Mouse (Mus musculus): ENCODE measurements at regions not wholly inside any gene's neighbourhood (a gene's known extent, or its start where the extent isn't known, plus 50 kb on each side); places are given as distances from the start of the nearest gene placed in this dataset.

DNA sequence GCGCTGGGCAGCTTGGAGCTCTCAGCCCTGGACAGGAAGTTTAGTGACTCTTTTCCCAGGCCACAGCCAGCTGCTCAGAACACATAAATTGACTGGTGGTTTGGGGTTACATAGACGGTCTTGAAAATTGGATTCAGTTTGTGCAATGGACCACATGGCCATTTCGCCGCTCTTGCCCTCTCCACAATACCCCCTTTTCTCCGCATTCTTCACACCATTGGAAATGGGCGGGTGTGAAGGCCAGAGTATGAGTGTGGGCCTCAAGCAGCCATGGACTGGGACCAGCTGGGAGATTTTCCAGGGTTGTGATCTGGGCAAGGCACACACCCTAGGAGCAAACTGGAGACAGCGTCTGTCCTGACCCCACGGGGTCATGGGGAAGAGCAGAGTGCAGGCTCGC lies 135.1 kb upstream of the Cops8 start:
- no peak for TF ChIP-seq CTCF (IDR thresholded peaks at IDR 0.05)
- TF ChIP-seq POLR2A (IDR thresholded peaks at IDR 0.05; ENCODE audit: insufficient read depth, low read depth, low read length), result no peak
- no peak for TF ChIP-seq EP300 (IDR thresholded peaks at IDR 0.05; ENCODE audit: insufficient read depth, low read depth, low read length)

Measured in heart, adult 2 months (tissue).